In genomic region chr17:45695227-45696120, GRCm38 (mm10) we compare ENCODE assay signal across 9 mouse cellular contexts. TPM values are rescaled to one million over a fixed set of nuclear protein-coding genes. Genes with fewer than 3 reads are reported as not detected.
A peak's percentile ranks its signal among the peaks of the same experiment; 100 is the strongest.
DNase-seq lines count a peak whose midpoint lies in the region; ATAC-seq and TF ChIP-seq lines count a peak whose summit lies in the region.
"Had no signal": no experiment of that assay in that cellular context is flagged by ENCODE, and none has a peak within 500 bp of the region (broad histone marks: within the 10 kb centered on the region; RNA-seq: fewer than 3 reads in every experiment).

No protein-coding gene starts in this region.

- WGBS in heart, embryonic 12.5 days: 59% methylated on average over 23 of the region's 23 CpGs
- 71% methylated on average over 23 of the region's 23 CpGs for WGBS in heart, embryonic 11.5 days (ENCODE audit: insufficient replicate concordance)
- WGBS in liver, embryonic 14.5 days (ENCODE audit: insufficient replicate concordance): 43% methylated on average over 23 of the region's 23 CpGs
- 46% methylated on average over 23 of the region's 23 CpGs for WGBS in thymus, adult 2 months

- H3K9me3 ChIP-seq in heart, embryonic 12.5 days (replicated peaks): no peaks in the 10 kb centered on the region
- no peaks in the 10 kb centered on the region for H3K9me3 ChIP-seq in heart, embryonic 11.5 days (replicated peaks; ENCODE audit: control insufficient read depth, low read length)
- no peaks in the 10 kb centered on the region for H3K9me3 ChIP-seq in ES-Bruce4 (replicated peaks; ENCODE audit: control insufficient read depth, insufficient read depth, low read length, poor library complexity, severe bottlenecking)
- no peaks in the 10 kb centered on the region for H3K9me3 ChIP-seq in liver, embryonic 14.5 days (ENCODE audit: control insufficient read depth, low read length)

- no peak overlapping the region for H3K4me3 ChIP-seq in heart, embryonic 12.5 days
- H3K4me3 ChIP-seq in heart, embryonic 11.5 days (ENCODE audit: low read depth, low read length): no peak overlapping the region
- H3K4me3 ChIP-seq in ES-Bruce4 (ENCODE audit: low read depth, low read length): peak overlapping the region; percentile 57
- no peak overlapping the region for H3K4me3 ChIP-seq in liver, embryonic 14.5 days (ENCODE audit: insufficient read depth in 1 of 2, low read depth in 2 of 2, low read length in 2 of 2)
- H3K4me3 ChIP-seq in thymus, adult 2 months (ENCODE audit: control insufficient read depth, insufficient read depth, low read length): no peak overlapping the region
- H3K4me3 ChIP-seq in layer of hippocampus, adult 2 months: no peak overlapping the region

- peaks cover 39% of the 10 kb centered on the region for H3K4me1 ChIP-seq in heart, embryonic 12.5 days (replicated peaks)
- peaks cover 33% of the 10 kb centered on the region for H3K4me1 ChIP-seq in heart, embryonic 11.5 days (ENCODE audit: control insufficient read depth, insufficient read depth, low read length)
- H3K4me1 ChIP-seq in ES-Bruce4 (ENCODE audit: control insufficient read depth, insufficient read depth, low read length): peaks cover 7% of the 10 kb centered on the region
- H3K4me1 ChIP-seq in liver, embryonic 14.5 days (replicated peaks; ENCODE audit: control insufficient read depth in 2 of 2, insufficient read depth in 2 of 2, low read length in 1 of 2): peaks cover 8 to 26% of the 10 kb centered on the region in 2 experiments
- H3K4me1 ChIP-seq in thymus, adult 2 months (replicated peaks; ENCODE audit: control insufficient read depth, insufficient read depth, low read length): peaks cover 11% of the 10 kb centered on the region; the same call in 1 of the 2 replicates

- no peak overlapping the region; the same call in 1 of the 2 replicates for H3K9ac ChIP-seq in heart, embryonic 12.5 days
- H3K9ac ChIP-seq in heart, embryonic 11.5 days (ENCODE audit: low read depth, low read length): no peak overlapping the region
- H3K9ac ChIP-seq in ES-Bruce4 (ENCODE audit: low read depth, poor library complexity, severe bottlenecking): peak overlapping the region; percentile 82
- H3K9ac ChIP-seq in liver, embryonic 14.5 days (replicated peaks): peak overlapping the region; percentile 25

- H3K36me3 ChIP-seq in heart, embryonic 12.5 days: peaks cover 17% of the 10 kb centered on the region; the same call in 1 of the 2 replicates
- H3K36me3 ChIP-seq in heart, embryonic 11.5 days (ENCODE audit: control insufficient read depth, insufficient read depth, low read length): peaks cover 5% of the 10 kb centered on the region; the same call in 1 of the 2 replicates
- H3K36me3 ChIP-seq in ES-Bruce4 (ENCODE audit: control insufficient read depth, insufficient read depth, low read length, poor library complexity, severe bottlenecking): no peaks in the 10 kb centered on the region
- H3K36me3 ChIP-seq in liver, embryonic 14.5 days (replicated peaks; ENCODE audit: control insufficient read depth, insufficient read depth, low read depth): no peaks in the 10 kb centered on the region; the same call in 1 of the 2 replicates
- peaks cover 4% of the 10 kb centered on the region; the same call in 1 of the 2 replicates for H3K36me3 ChIP-seq in thymus, adult 2 months (ENCODE audit: control insufficient read depth, insufficient read depth, low read length)

- TF ChIP-seq CTCF in ES-Bruce4 (IDR thresholded peaks at IDR 0.05; ENCODE audit: low read depth, low read length): no peak
- no peak for TF ChIP-seq CTCF in liver, embryonic 14.5 days (IDR thresholded peaks at IDR 0.05; ENCODE audit: low read depth)
- no peak for TF ChIP-seq CTCF in thymus, adult 2 months (IDR thresholded peaks at IDR 0.05; ENCODE audit: borderline replicate concordance, control insufficient read depth, extremely low read depth, insufficient read depth, low read length, poor library complexity)
- no peak for TF ChIP-seq CTCF in layer of hippocampus, adult 2 months (conservative IDR thresholded peaks at IDR 0.05)

- no peak overlapping the region for H3K4me2 ChIP-seq in heart, embryonic 12.5 days
- H3K4me2 ChIP-seq in heart, embryonic 11.5 days: no peak overlapping the region
- peak overlapping the region; percentile 34 for H3K4me2 ChIP-seq in liver, embryonic 14.5 days (ENCODE audit: low read depth)

- DNase-seq in liver, embryonic 14.5 days (ENCODE audit: low read depth in 3 of 3, low spot score in 3 of 3): peak in 1 of 3 experiments; percentile 44
- DNase-seq in thymus, adult 2 months: no peak
- DNase-seq in ovary, postnatal 10 days (ENCODE audit: low spot score): no peak
- DNase-seq in layer of hippocampus, adult 2 months (ENCODE audit: low spot score in 2 of 2): no peak

- no peaks in the 10 kb centered on the region for H3K27me3 ChIP-seq in heart, embryonic 12.5 days (replicated peaks)
- no peaks in the 10 kb centered on the region for H3K27me3 ChIP-seq in heart, embryonic 11.5 days (ENCODE audit: control insufficient read depth, insufficient read depth, low read length)
- H3K27me3 ChIP-seq in ES-Bruce4 (ENCODE audit: control insufficient read depth, insufficient read depth, low read length, poor library complexity, severe bottlenecking): no peaks in the 10 kb centered on the region
- H3K27me3 ChIP-seq in liver, embryonic 14.5 days (ENCODE audit: control insufficient read depth, insufficient read depth, low read length): no peaks in the 10 kb centered on the region
- H3K27me3 ChIP-seq in thymus, adult 2 months (ENCODE audit: control insufficient read depth, insufficient read depth, low read length): no peaks in the 10 kb centered on the region

- TF ChIP-seq EP300 in ES-Bruce4 (IDR thresholded peaks at IDR 0.05; ENCODE audit: insufficient read depth, low read depth, low read length): peak; percentile 73; the same call in 1 of the 2 replicates
- no peak for TF ChIP-seq EP300 in liver, embryonic 14.5 days (IDR thresholded peaks at IDR 0.05; ENCODE audit: low read depth)

- H3K27ac ChIP-seq in heart, embryonic 12.5 days (ENCODE audit: poor library complexity, severe bottlenecking): no peak overlapping the region
- H3K27ac ChIP-seq in heart, embryonic 11.5 days (ENCODE audit: low read depth, low read length): no peak overlapping the region
- peak overlapping the region; percentile 91 for H3K27ac ChIP-seq in ES-Bruce4 (ENCODE audit: insufficient read depth, low read length)
- H3K27ac ChIP-seq in liver, embryonic 14.5 days: peak overlapping the region; percentile 41; the same call in 1 of the 2 replicates
- no peak overlapping the region for H3K27ac ChIP-seq in thymus, adult 2 months (ENCODE audit: control insufficient read depth, insufficient read depth, low read length)
- H3K27ac ChIP-seq in layer of hippocampus, adult 2 months: no peak overlapping the region

- no peak for TF ChIP-seq POLR2A in ES-Bruce4 (IDR thresholded peaks at IDR 0.05; ENCODE audit: insufficient read depth, low read length)
- TF ChIP-seq POLR2A in thymus, adult 2 months (IDR thresholded peaks at IDR 0.05; ENCODE audit: control insufficient read depth, extremely low read depth, insufficient read depth, low read length, poor library complexity): no peak

- ATAC-seq in heart, embryonic 12.5 days (ENCODE audit: insufficient number of reproducible peaks, low FRiP score): peak; percentile 52; the same call in 1 of the 2 replicates
- no peak; the same call in 1 of the 2 replicates for ATAC-seq in heart, embryonic 11.5 days (replicated peaks; ENCODE audit: insufficient number of reproducible peaks, low FRiP score, low TSS enrichment)
- peak; percentile 49; the same call in 1 of the 2 replicates for ATAC-seq in erythroid progenitor cell, adult 5-6 weeks (replicated peaks; ENCODE audit: low FRiP score, poor library complexity, severe bottlenecking)
- peak; percentile 68; the same call in 1 of the 2 replicates for ATAC-seq in liver, embryonic 14.5 days (ENCODE audit: insufficient read depth)

RNA-seq across cellular contexts. Expression of gene Tmem63b, which starts 8.8 kb away (rescaled TPM):
- polyA plus RNA-seq in heart, embryonic 12.5 days (2016; fragmentation: Nextera tagmentation; extraction: Ambion mirVana): 41.2 and 41.4 TPM in 2 replicates
- 27.6 and 29.8 TPM in 2 replicates for polyA plus RNA-seq in heart, embryonic 11.5 days (2014; fragmentation: Nextera tagmentation; extraction: Ambion mirVana)
- 112 and 129 TPM in 2 replicates for polyA plus RNA-seq in ES-Bruce4 (2011; ENCODE audit: insufficient read depth, insufficient read length, low read depth, missing spikeins)
- 3.2 and 3.8 TPM in 2 replicates for total RNA-seq in erythroid progenitor cell, adult 5-6 weeks (2015; ENCODE audit: low replicate concordance)
- total RNA-seq in erythroid progenitor cell, adult 5-6 weeks (2017; ENCODE audit: low replicate concordance): 5.9 and 11.6 TPM in 2 replicates
- polyA plus RNA-seq in liver, embryonic 14.5 days (2012; rRNA removed): 10.4 and 11.0 TPM in 2 replicates
- 4.1 and 5.4 TPM in 2 replicates for polyA plus RNA-seq in liver, embryonic 14.5 days (2014; fragmentation: Nextera tagmentation; extraction: Ambion mirVana)
- polyA plus RNA-seq in thymus, adult 2 months (2012; rRNA removed): 119 TPM in 2 replicates
- total RNA-seq in layer of hippocampus, adult 2 months (2021): 100 to 1,000 TPM; 165 to 176 TPM

RNA-seq across cellular contexts. Expression of gene Mrpl14, which starts 9.4 kb away (rescaled TPM):
- 128 and 129 TPM in 2 replicates for polyA plus RNA-seq in heart, embryonic 12.5 days (2016; fragmentation: Nextera tagmentation; extraction: Ambion mirVana)
- polyA plus RNA-seq in heart, embryonic 11.5 days (2014; fragmentation: Nextera tagmentation; extraction: Ambion mirVana): 131 and 135 TPM in 2 replicates
- polyA plus RNA-seq in ES-Bruce4 (2011; ENCODE audit: insufficient read depth, insufficient read length, low read depth, missing spikeins): 31.8 and 42.7 TPM in 2 replicates
- 28.8 and 39.8 TPM in 2 replicates for total RNA-seq in erythroid progenitor cell, adult 5-6 weeks (2015; ENCODE audit: low replicate concordance)
- total RNA-seq in erythroid progenitor cell, adult 5-6 weeks (2017; ENCODE audit: low replicate concordance): 8.5 and 8.7 TPM in 2 replicates
- 60.8 and 82.6 TPM in 2 replicates for polyA plus RNA-seq in liver, embryonic 14.5 days (2012; rRNA removed)
- polyA plus RNA-seq in liver, embryonic 14.5 days (2014; fragmentation: Nextera tagmentation; extraction: Ambion mirVana): 142 and 148 TPM in 2 replicates
- 164 and 173 TPM in 2 replicates for polyA plus RNA-seq in thymus, adult 2 months (2012; rRNA removed)
- 10 to 100 TPM; 34.8 to 43.5 TPM for total RNA-seq in layer of hippocampus, adult 2 months (2021)

RNA-seq across cellular contexts. Expression of gene Capn11, which starts 36.3 kb away (rescaled TPM):
- polyA plus RNA-seq in heart, embryonic 12.5 days (2016; fragmentation: Nextera tagmentation; extraction: Ambion mirVana): 0.46 and 0.56 TPM in 2 replicates
- polyA plus RNA-seq in heart, embryonic 11.5 days (2014; fragmentation: Nextera tagmentation; extraction: Ambion mirVana): 0.32 and 0.52 TPM in 2 replicates
- polyA plus RNA-seq in ES-Bruce4 (2011; ENCODE audit: insufficient read depth, insufficient read length, low read depth, missing spikeins): 1.4 and 1.9 TPM in 2 replicates
- 1.1 TPM in 1 of 2 replicates, not detected in the other for total RNA-seq in erythroid progenitor cell, adult 5-6 weeks (2015; ENCODE audit: low replicate concordance)
- 0.23 and 0.26 TPM in 2 replicates for total RNA-seq in erythroid progenitor cell, adult 5-6 weeks (2017; ENCODE audit: low replicate concordance)
- polyA plus RNA-seq in liver, embryonic 14.5 days (2012; rRNA removed): not detected in 2 replicates
- not detected in 2 replicates for polyA plus RNA-seq in liver, embryonic 14.5 days (2014; fragmentation: Nextera tagmentation; extraction: Ambion mirVana)
- polyA plus RNA-seq in thymus, adult 2 months (2012; rRNA removed): 0.09 and 0.11 TPM in 2 replicates
- total RNA-seq in layer of hippocampus, adult 2 months (2021): under 1 TPM; 0.28 to 0.44 TPM
- polyA plus RNA-seq: neural tube, embryonic 14.5 days had no signal

RNA-seq across cellular contexts. Expression of gene 1600014C23Rik, which starts 38.2 kb away (rescaled TPM):
- polyA plus RNA-seq in heart, embryonic 12.5 days (2016; fragmentation: Nextera tagmentation; extraction: Ambion mirVana): 0.61 TPM in 1 of 2 replicates, not detected in the other
- 0.48 and 0.80 TPM in 2 replicates for polyA plus RNA-seq in heart, embryonic 11.5 days (2014; fragmentation: Nextera tagmentation; extraction: Ambion mirVana)
- not detected in 2 replicates for polyA plus RNA-seq in ES-Bruce4 (2011; ENCODE audit: insufficient read depth, insufficient read length, low read depth, missing spikeins)
- total RNA-seq in erythroid progenitor cell, adult 5-6 weeks (2015; ENCODE audit: low replicate concordance): not detected in 2 replicates
- not detected in 2 replicates for total RNA-seq in erythroid progenitor cell, adult 5-6 weeks (2017; ENCODE audit: low replicate concordance)
- not detected in 2 replicates for polyA plus RNA-seq in liver, embryonic 14.5 days (2012; rRNA removed)
- not detected in 2 replicates for polyA plus RNA-seq in liver, embryonic 14.5 days (2014; fragmentation: Nextera tagmentation; extraction: Ambion mirVana)
- polyA plus RNA-seq in thymus, adult 2 months (2012; rRNA removed): not detected in 2 replicates
- total RNA-seq in layer of hippocampus, adult 2 months (2021): not detected
- polyA plus RNA-seq: neural tube, embryonic 14.5 days had no signal

Comparison
In these comparisons a context has a peak if more than half of its experiments do, and no peak if none do; other contexts are left out.
1. H3K27ac ChIP-seq: peak in ES-Bruce4 (single experiment) and liver, embryonic 14.5 days (single experiment); none in heart, embryonic 12.5 days (single experiment), heart, embryonic 11.5 days (single experiment), thymus, adult 2 months (single experiment) and layer of hippocampus, adult 2 months (single experiment).
2. H3K9ac ChIP-seq: peak in ES-Bruce4 (single experiment) and liver, embryonic 14.5 days (single experiment); none in heart, embryonic 12.5 days (single experiment) and heart, embryonic 11.5 days (single experiment).